Comparison of ENCODE assay signal across 17 mouse cellular contexts in genomic region chr10:92653266-92653665, GRCm38 (mm10).
"Had no signal": no experiment of that assay in that cellular context is flagged by ENCODE, and none has a peak within 500 bp of the region (broad histone marks: within the 10 kb centered on the region; RNA-seq: fewer than 3 reads in every experiment).

No protein-coding gene starts in this region.

- H3K9me3 ChIP-seq: liver, embryonic 13.5 days; midbrain, embryonic 12.5 days; neural tube, embryonic 13.5 days; stomach, embryonic 15.5 days had no signal

- H3K9ac ChIP-seq: liver, embryonic 13.5 days; midbrain, embryonic 12.5 days; neural tube, embryonic 13.5 days; stomach, embryonic 15.5 days had no signal

- H3K27me3 ChIP-seq: liver, embryonic 13.5 days; midbrain, embryonic 12.5 days; neural tube, embryonic 13.5 days; stomach, embryonic 15.5 days had no signal

- ATAC-seq: midbrain, embryonic 16.5 days had no signal

- H3K27ac ChIP-seq: kidney, postnatal 0 days; layer of hippocampus, adult 2 months; liver, embryonic 13.5 days; neural tube, embryonic 13.5 days; stomach, embryonic 15.5 days had no signal

- H3K36me3 ChIP-seq: liver, embryonic 13.5 days; midbrain, embryonic 12.5 days; neural tube, embryonic 13.5 days; stomach, embryonic 15.5 days had no signal

- DNase-seq: kidney, postnatal 25 days; layer of hippocampus, adult 9-11 months; liver, embryonic 13.5 days; lung, adult 2 months; lung, postnatal 14 days; lung, postnatal 4 days; retina, postnatal 1 day; right cerebral cortex, postnatal 25 days; spleen, adult 18-20 months; thymus, postnatal 25 days had no signal

- H3K4me2 ChIP-seq: liver, embryonic 13.5 days; midbrain, embryonic 12.5 days; neural tube, embryonic 13.5 days; stomach, embryonic 15.5 days had no signal

- H3K4me3 ChIP-seq: layer of hippocampus, adult 2 months; liver, embryonic 13.5 days; midbrain, embryonic 12.5 days; myocyte; neural tube, embryonic 13.5 days; stomach, embryonic 15.5 days had no signal

- H3K4me1 ChIP-seq: liver, embryonic 13.5 days; stomach, embryonic 15.5 days had no signal
